ENCODE assay signal across 8 mouse cellular contexts in genomic region chr17:32808921-32809320, GRCm38 (mm10). TPM values are rescaled to one million over a fixed set of nuclear protein-coding genes. Genes with fewer than 3 reads are reported as not detected.
A peak's percentile ranks its signal among the peaks of the same experiment; 100 is the strongest.
DNase-seq lines count a peak whose midpoint lies in the region; ATAC-seq lines count a peak whose summit lies in the region.

No protein-coding gene starts in this region.

- no peaks in the 10 kb centered on the region for H3K36me3 ChIP-seq in heart, embryonic 14.5 days (ENCODE audit: control insufficient read depth, insufficient read depth, low read length)
- peaks cover 4% of the 10 kb centered on the region for H3K36me3 ChIP-seq in hindbrain, embryonic 12.5 days
- no peaks in the 10 kb centered on the region for H3K36me3 ChIP-seq in midbrain, embryonic 13.5 days

- peaks cover 0 to 4% of the 10 kb centered on the region in 2 experiments; a peak in 2 of 4 replicates for H3K4me1 ChIP-seq in heart, embryonic 14.5 days (ENCODE audit: control insufficient read depth in 2 of 2, insufficient read depth in 2 of 2, low read length in 2 of 2)
- H3K4me1 ChIP-seq in hindbrain, embryonic 12.5 days, result peaks cover 32% of the 10 kb centered on the region
- H3K4me1 ChIP-seq in midbrain, embryonic 13.5 days (replicated peaks), result peaks cover 37% of the 10 kb centered on the region

- H3K4me2 ChIP-seq in heart, embryonic 14.5 days (ENCODE audit: low read length), result peak overlapping the region; percentile 70
- peak overlapping the region; percentile 68 for H3K4me2 ChIP-seq in hindbrain, embryonic 12.5 days (replicated peaks)
- peak overlapping the region; percentile 69 for H3K4me2 ChIP-seq in midbrain, embryonic 13.5 days (replicated peaks)

- H3K4me3 ChIP-seq in heart, embryonic 14.5 days (ENCODE audit: control insufficient read depth in 1 of 2, insufficient read depth in 1 of 2, low read depth in 1 of 2, low read length in 2 of 2), result peak overlapping the region in 1 of 2 experiments; percentile 44; a peak in 3 of 4 replicates
- H3K4me3 ChIP-seq in hindbrain, embryonic 12.5 days, result peak overlapping the region; percentile 67
- peak overlapping the region; percentile 76 for H3K4me3 ChIP-seq in midbrain, embryonic 13.5 days (replicated peaks)

- ATAC-seq in heart, embryonic 14.5 days (ENCODE audit: insufficient number of reproducible peaks, insufficient read depth, low FRiP score, low read depth), result no peak
- no peak for ATAC-seq in hindbrain, embryonic 12.5 days (ENCODE audit: low FRiP score)
- ATAC-seq in midbrain, embryonic 13.5 days, result no peak

- no peaks in the 10 kb centered on the region for H3K27me3 ChIP-seq in heart, embryonic 14.5 days (ENCODE audit: control insufficient read depth, insufficient read depth, low read length)
- no peaks in the 10 kb centered on the region for H3K27me3 ChIP-seq in hindbrain, embryonic 12.5 days
- no peaks in the 10 kb centered on the region for H3K27me3 ChIP-seq in midbrain, embryonic 13.5 days

- DNase-seq in heart, postnatal 36 days, result no peak
- peak; percentile 54 for DNase-seq in embryo, embryonic 10 days (ENCODE audit: low spot score)
- DNase-seq in B cell, adult 2 months, result no peak
- no peak for DNase-seq in frontal cortex, postnatal 14 days (ENCODE audit: low spot score in 2 of 2)
- DNase-seq in right cerebral cortex, postnatal 4 days, result no peak

- H3K9me3 ChIP-seq in heart, embryonic 14.5 days (ENCODE audit: control insufficient read depth, low read length), result no peaks in the 10 kb centered on the region
- H3K9me3 ChIP-seq in hindbrain, embryonic 12.5 days (replicated peaks), result no peaks in the 10 kb centered on the region
- no peaks in the 10 kb centered on the region for H3K9me3 ChIP-seq in midbrain, embryonic 13.5 days

- WGBS in heart, embryonic 14.5 days, result 12% methylated on average over 8 of the region's 8 CpGs
- 6% methylated on average over 8 of the region's 8 CpGs for WGBS in hindbrain, embryonic 12.5 days
- 8% methylated on average over 8 of the region's 8 CpGs for WGBS in midbrain, embryonic 13.5 days

- intact Hi-C loops in heart, postnatal 36 days (cut with DNase I), result no loop called here

- H3K27ac ChIP-seq in heart, embryonic 14.5 days (replicated peaks in 1 of 2; ENCODE audit: control insufficient read depth in 1 of 2, insufficient read depth in 1 of 2, low read depth in 2 of 2, low read length in 2 of 2), result no peak overlapping the region
- peak overlapping the region; percentile 96 for H3K27ac ChIP-seq in hindbrain, embryonic 12.5 days
- H3K27ac ChIP-seq in midbrain, embryonic 13.5 days, result peak overlapping the region; percentile 96

- H3K9ac ChIP-seq in heart, embryonic 14.5 days (ENCODE audit: low read length), result peak overlapping the region; percentile 59
- peak overlapping the region; percentile 83 for H3K9ac ChIP-seq in hindbrain, embryonic 12.5 days
- H3K9ac ChIP-seq in midbrain, embryonic 13.5 days (replicated peaks), result peak overlapping the region; percentile 87

RNA-seq across cellular contexts. Expression of gene Zfp811, which starts 0.8 kb away (rescaled TPM):
- 0.74 and 1.3 TPM in 2 replicates for polyA plus RNA-seq in heart, embryonic 14.5 days (2014; fragmentation: Nextera tagmentation; extraction: Ambion mirVana)
- under 1 TPM in 1 of 2 experiments, not detected in 1; 0.19 TPM for total RNA-seq in heart, postnatal 36 days (2021)
- polyA plus RNA-seq in hindbrain, embryonic 12.5 days (2016; fragmentation: Nextera tagmentation; extraction: Ambion mirVana), result 42.9 and 46.4 TPM in 2 replicates
- 78.5 and 80.6 TPM in 2 replicates for polyA plus RNA-seq in midbrain, embryonic 13.5 days (2015; fragmentation: Nextera tagmentation; extraction: Ambion mirVana)

RNA-seq across cellular contexts. Expression of gene Zfp871, which starts 20.8 kb away (rescaled TPM):
- polyA plus RNA-seq in heart, embryonic 14.5 days (2014; fragmentation: Nextera tagmentation; extraction: Ambion mirVana), result 32.5 and 34.7 TPM in 2 replicates
- total RNA-seq in heart, postnatal 36 days (2021), result 10 to 100 TPM; 28.7 to 31.8 TPM
- 47.6 and 49.9 TPM in 2 replicates for polyA plus RNA-seq in hindbrain, embryonic 12.5 days (2016; fragmentation: Nextera tagmentation; extraction: Ambion mirVana)
- 44.6 and 54.4 TPM in 2 replicates for polyA plus RNA-seq in midbrain, embryonic 13.5 days (2015; fragmentation: Nextera tagmentation; extraction: Ambion mirVana)

RNA-seq across cellular contexts. Expression of gene Zfp799, which starts 21.1 kb away (rescaled TPM):
- polyA plus RNA-seq in heart, embryonic 14.5 days (2014; fragmentation: Nextera tagmentation; extraction: Ambion mirVana), result 9.1 and 13.0 TPM in 2 replicates
- total RNA-seq in heart, postnatal 36 days (2021), result 10 to 100 TPM in 1 of 2 experiments, 1 to 10 TPM in 1; 9.3 to 12.4 TPM
- 18.4 and 18.7 TPM in 2 replicates for polyA plus RNA-seq in hindbrain, embryonic 12.5 days (2016; fragmentation: Nextera tagmentation; extraction: Ambion mirVana)
- 21.5 and 24.2 TPM in 2 replicates for polyA plus RNA-seq in midbrain, embryonic 13.5 days (2015; fragmentation: Nextera tagmentation; extraction: Ambion mirVana)

Comparison
In these comparisons a context has a peak if more than half of its experiments do, and no peak if none do; other contexts are left out.
1. H3K27ac ChIP-seq: peak in hindbrain, embryonic 12.5 days (single experiment) and midbrain, embryonic 13.5 days (single experiment); none in heart, embryonic 14.5 days (0 of 2).
2. RNA of gene Zfp811, which starts 0.8 kb away (polyA plus RNA-seq): 78.5 to 80.6 TPM in midbrain, embryonic 13.5 days and 42.9 to 46.4 TPM in hindbrain, embryonic 12.5 days; 0.74 to 1.3 TPM in heart, embryonic 14.5 days; every median in the first group is over 10 times any median in the second.
3. Peak in every context shown above with its lines, with median percentiles within 50 percentile points of each other: H3K4me2 ChIP-seq and H3K9ac ChIP-seq.